Mouse (Mus musculus) induced T-regulatory cell, adult 2 months (primary cell): ENCODE measurements around the gene Parp9.
"Not testable (repeated sequence)": the region's sequence is repeated elsewhere in the genome, so short reads cannot be mapped to it uniquely, and the experiment has no call there.

Source experiments
- DNase-seq: peaks from one replicate; pipeline ENCODE4 v3.0.0-alpha.2; 2012; ENCODE audit warnings: low read depth

Parp9 gene

GRCm38 (mm10) chr16:35938211-35939151 is at the start of gene Parp9, which contains the start of gene Dtx3l:
TSS of gene Parp9 (plus strand) at chr16:35938470.
TSS of gene Dtx3l (minus strand) at chr16:35939151.
- DNase-seq = peak; percentile 93

DNA sequence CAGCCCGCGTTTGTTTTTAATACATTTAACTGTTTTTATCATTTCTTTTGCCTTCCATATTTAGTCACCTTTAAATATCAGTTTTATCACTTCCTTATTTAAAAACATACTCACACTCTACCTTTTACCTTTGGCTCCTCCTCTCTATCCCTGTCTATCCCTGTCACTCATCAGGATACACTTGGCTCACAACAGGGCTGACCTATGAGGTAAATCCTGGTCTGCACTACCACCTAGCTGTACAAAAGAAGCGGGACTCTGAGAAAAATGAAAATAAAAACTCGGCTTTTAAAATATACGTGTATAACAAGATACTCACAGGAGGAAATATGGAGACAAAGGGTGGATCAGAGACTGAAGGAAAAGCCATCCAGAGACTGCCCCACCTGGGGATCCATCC is 49.4 kb upstream of the Parp9 start:
- no peak for DNase-seq

DNA sequence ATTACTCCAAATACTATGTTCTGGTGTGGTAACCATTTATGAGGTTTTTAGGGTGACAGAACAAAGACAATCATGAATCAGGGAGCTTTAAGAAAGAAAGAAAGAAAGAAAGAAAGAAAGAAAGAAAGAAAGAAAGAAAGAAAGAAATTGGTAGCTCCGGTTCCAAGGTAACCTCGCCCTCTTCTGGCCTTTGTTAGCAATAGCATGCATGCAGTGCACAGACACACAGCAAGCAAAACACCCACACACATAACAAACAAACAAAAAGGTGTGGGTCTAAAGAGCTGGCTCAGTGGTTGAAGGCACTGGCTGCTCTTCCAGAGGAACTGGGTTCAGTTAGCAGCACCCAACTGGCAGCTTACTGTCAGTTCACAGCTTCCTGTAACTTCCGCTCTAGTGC is 47.6 kb upstream of the Parp9 start:
- DNase-seq = peak; percentile 44

- not testable (repeated sequence) for DNase-seq
Measured at GRCm38 (mm10) chr16:35891603-35892002, 46.7 kb upstream of the Parp9 start.

DNA sequence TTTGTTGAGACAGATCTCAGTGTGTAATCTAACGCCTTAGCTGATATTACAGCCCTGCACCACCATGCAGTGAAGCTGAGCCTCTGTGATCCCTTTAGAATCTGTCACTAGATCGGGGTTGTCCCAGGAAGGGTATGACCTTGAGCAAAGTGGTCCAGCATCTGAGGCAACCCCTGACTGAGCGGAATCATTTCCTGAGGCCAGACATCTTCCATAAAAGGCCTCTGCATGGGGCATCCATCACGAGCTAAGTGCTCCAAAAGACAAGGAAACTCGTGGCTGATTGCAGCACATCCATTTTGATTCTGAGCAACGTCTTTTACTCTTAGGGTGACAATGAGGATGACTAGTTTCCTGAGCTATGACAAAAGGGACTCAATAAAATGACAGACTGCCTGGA is 43.3 kb upstream of the Parp9 start:
- no peak for DNase-seq

GRCm38 (mm10) chr16:35900541-35900940 is 37.7 kb upstream of the Parp9 start:
- DNase-seq = no peak

DNA sequence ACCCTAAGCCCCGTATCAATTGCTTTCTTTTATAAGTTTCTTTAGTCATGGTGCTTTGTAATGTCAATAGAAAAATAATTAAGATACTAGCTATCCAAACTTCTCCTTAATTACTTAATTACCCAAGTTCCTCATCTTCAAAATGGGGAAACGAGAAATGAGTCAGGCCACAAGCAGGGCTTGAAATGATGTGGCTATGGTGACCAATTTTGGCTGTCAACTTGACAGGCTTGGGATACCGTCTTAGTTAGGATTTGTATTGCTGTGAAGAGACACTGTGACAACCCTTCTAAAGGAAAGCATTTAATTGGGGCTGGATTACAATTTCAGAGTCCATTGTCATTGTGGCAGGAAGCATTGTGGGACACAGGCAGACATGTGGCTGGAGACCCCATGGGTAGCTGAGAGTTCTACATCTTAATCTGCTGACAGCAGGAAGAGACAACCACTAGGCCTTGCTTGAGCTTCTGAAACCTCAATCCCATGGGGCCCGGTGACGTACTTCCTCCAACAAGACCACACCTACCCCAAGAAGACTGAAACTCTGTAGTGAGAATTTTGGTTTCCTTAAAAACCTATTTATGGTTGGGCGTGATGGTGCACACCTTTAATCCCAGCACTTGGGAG is 35.1 kb upstream of the Parp9 start:
- DNase-seq = peak; percentile 26

- no peak for DNase-seq
Measured at GRCm38 (mm10) chr16:35904121-35904736, 34.0 kb upstream of the Parp9 start.

- DNase-seq = peak; percentile 73
Measured at GRCm38 (mm10) chr16:35905355-35905754, 32.9 kb upstream of the Parp9 start.

DNA sequence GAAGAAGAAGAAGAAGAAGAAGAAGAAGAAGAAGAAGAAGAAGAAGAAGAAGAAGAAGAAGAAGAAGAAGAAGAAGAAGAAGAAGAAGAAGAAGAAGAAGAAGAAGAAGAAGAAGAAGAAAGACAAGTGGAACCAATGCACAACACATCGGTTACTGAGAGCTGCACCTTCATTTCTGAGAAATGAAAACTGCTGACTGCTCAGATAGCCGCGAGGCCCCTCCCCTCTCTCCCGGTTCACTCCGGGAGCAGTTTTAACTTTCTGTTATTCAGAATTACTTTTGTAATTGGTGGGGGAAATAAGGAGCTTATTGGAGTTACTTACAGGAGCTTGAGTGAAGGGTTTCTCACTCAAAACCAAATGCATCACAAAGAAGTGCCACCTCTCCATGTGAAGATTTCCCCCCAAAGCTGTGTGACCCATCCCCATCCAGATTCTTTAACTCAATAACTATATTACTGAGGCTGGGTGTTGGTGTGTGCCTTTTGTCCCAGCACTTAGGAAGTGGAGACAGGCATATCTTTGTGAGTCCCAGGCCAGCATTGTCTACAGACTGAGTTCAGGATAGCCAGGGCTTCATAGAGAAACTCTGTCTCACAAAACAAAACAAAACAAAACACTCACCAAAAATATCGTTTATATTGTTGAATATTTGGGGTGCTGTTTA is 32.3 kb upstream of the Parp9 start:
- peak; percentile 40 for DNase-seq

- no peak for DNase-seq
Measured at GRCm38 (mm10) chr16:35906887-35907286, 31.4 kb upstream of the Parp9 start.

- DNase-seq = no peak
Measured at GRCm38 (mm10) chr16:35907432-35908201, 30.7 kb upstream of the Parp9 start.

DNA sequence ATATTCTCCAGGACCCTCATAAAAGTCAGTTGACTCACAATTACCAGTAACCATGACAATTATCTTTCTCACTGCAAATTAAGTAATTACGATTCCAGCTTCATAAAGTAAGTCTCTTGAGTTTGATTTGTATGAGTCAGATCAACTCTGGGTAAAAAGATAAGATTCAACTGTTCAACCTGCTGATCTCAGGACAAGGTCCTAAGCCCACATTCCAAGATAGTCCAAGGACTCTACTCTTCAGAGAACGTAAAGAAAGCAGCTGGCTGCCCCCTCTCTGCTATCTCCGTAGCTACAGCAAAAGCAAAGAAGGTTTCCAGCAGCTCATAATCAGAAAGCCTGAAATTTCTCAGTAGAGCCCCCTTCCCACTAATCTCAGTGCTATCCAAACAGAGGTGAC is 26.8 kb upstream of the Parp9 start:
- DNase-seq = no peak

GRCm38 (mm10) chr16:35913526-35913925 is 24.7 kb upstream of the Parp9 start:
- DNase-seq = peak; percentile 76

GRCm38 (mm10) chr16:35914301-35914700 is 24.0 kb upstream of the Parp9 start:
- no peak for DNase-seq

- peak; percentile 85 for DNase-seq
Measured at GRCm38 (mm10) chr16:35918721-35919543, 19.3 kb upstream of the Parp9 start.

GRCm38 (mm10) chr16:35921676-35922235 is 16.5 kb upstream of the Parp9 start:
- no peak for DNase-seq

GRCm38 (mm10) chr16:35922301-35922895 is 15.9 kb upstream of the Parp9 start:
- DNase-seq = peak; percentile 41

DNA sequence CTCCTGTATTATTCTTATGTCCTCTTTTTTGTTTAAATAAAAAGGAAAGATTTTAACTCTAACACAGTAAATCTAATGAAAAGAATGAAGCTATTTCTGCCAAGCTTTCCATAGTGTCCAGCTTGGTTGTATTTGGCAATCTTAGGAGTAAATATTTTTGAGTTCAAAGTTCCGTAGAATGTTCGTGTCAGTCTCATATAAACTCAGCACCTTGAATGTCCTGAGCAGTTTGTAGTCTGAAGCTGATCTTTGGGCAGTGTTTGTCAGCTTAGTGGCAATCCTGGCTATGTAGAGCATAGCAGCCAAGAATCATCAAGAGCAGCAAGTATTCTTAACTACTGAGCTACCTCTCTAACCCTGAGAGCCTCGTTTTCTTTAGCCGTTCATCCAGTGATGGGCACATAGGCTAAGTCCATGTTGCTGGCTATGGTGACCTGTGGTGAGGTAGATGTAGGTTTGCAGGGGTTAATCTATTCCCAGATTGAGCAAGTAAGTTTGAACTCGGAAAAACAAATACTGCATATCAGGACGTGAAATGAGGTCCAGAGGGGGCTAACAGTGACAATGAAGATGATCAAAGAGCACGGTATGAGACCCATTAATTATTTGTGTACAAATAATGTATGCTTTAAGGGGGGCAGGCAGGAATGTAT is 14.6 kb upstream of the Parp9 start:
- no peak for DNase-seq
